Mouse (Mus musculus): ENCODE measurements at regions not wholly inside any gene's neighbourhood (a gene's known extent, or its start where the extent isn't known, plus 50 kb on each side); places are given as distances from the start of the nearest gene placed in this dataset.

GRCm38 (mm10) chrX:21293666-21294065, 118.2 kb upstream of the Gm21876 start:
- no peaks in the 10 kb centered on the region for H3K4me1 ChIP-seq
- no peak overlapping the region for H3K4me3 ChIP-seq
- ATAC-seq (ENCODE audit: insufficient number of reproducible peaks, insufficient read depth, low FRiP score, low TSS enrichment), result no peak
- H3K9me3 ChIP-seq, result no peaks in the 10 kb centered on the region
- WGBS, result 12% methylated on average over 5 of the region's 5 CpGs
- H3K27me3 ChIP-seq, result no peaks in the 10 kb centered on the region
- no peak overlapping the region for H3K4me2 ChIP-seq (replicated peaks)
- no peak overlapping the region for H3K9ac ChIP-seq
- H3K36me3 ChIP-seq, result no peaks in the 10 kb centered on the region
- no peak overlapping the region for H3K27ac ChIP-seq

GRCm38 (mm10) chrX:21295460-21295859, 120.0 kb upstream of the Gm21876 start:
- Histone ChIP-seq H3K4me1 (no peaks in the 10 kb centered on the region), H3K9me3 (no peaks in the 10 kb centered on the region), H3K36me3 (no peaks in the 10 kb centered on the region), H3K27ac (no peak overlapping the region), H3K9ac (no peak overlapping the region), H3K4me2 (replicated peaks) (no peak overlapping the region), H3K4me3 (no peak overlapping the region), H3K27me3 (no peaks in the 10 kb centered on the region)
- 31% methylated on average over 1 of the region's 1 CpGs for WGBS
- ATAC-seq (ENCODE audit: insufficient number of reproducible peaks, insufficient read depth, low FRiP score, low TSS enrichment), result no peak

- H3K4me3 ChIP-seq, result no peak overlapping the region
- no peaks in the 10 kb centered on the region for H3K27me3 ChIP-seq
- no peak for ATAC-seq (ENCODE audit: insufficient number of reproducible peaks, insufficient read depth, low FRiP score, low TSS enrichment)
- H3K4me2 ChIP-seq (replicated peaks), result no peak overlapping the region
- H3K9ac ChIP-seq, result no peak overlapping the region
- no peaks in the 10 kb centered on the region for H3K4me1 ChIP-seq
- no peaks in the 10 kb centered on the region for H3K36me3 ChIP-seq
- H3K27ac ChIP-seq, result no peak overlapping the region
- no peaks in the 10 kb centered on the region for H3K9me3 ChIP-seq
- WGBS, result 67% methylated on average over 6 of the region's 6 CpGs
These were observed 121.9 kb upstream of the Gm21876 start for GRCm38 (mm10) chrX:21297349-21297748.

GRCm38 (mm10) chrX:21334499-21335032, 149.8 kb upstream of the Agtr2 start:
- Histone ChIP-seq H3K9me3 (no peaks in the 10 kb centered on the region), H3K27me3 (no peaks in the 10 kb centered on the region), H3K36me3 (no peaks in the 10 kb centered on the region), H3K4me2 (replicated peaks) (peak overlapping the region; percentile 36), H3K27ac (no peak overlapping the region), H3K4me3 (peak overlapping the region; percentile 33), H3K9ac (no peak overlapping the region), H3K4me1 (no peaks in the 10 kb centered on the region)
- WGBS, result 24% methylated on average over 13 of the region's 13 CpGs
- no peak for ATAC-seq (ENCODE audit: insufficient number of reproducible peaks, insufficient read depth, low FRiP score, low TSS enrichment)

- no peak overlapping the region for H3K4me2 ChIP-seq (replicated peaks)
- no peak for ATAC-seq (ENCODE audit: insufficient number of reproducible peaks, insufficient read depth, low FRiP score, low TSS enrichment)
These were observed 139.9 kb upstream of the Agtr2 start for GRCm38 (mm10) chrX:21344397-21344796.

DNA sequence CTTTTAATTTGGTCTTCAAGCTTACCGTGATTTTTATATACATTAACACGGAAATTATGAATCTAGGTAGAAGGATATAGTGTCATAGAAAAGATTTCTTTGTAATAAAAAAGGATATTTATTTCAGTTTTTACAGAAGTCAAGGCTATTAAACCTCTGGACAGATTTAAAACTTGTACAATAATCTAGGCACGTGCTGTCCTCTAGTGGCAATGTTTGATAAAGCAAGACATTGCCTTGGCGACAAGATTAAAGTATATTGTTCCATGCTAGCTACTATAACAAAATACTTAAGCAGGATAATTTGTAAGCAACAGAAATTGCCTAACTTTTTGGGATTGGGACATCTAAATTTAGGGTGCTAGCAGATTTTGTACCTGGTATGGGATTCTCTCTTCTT, 133.8 kb upstream of the Agtr2 start:
- ATAC-seq (ENCODE audit: insufficient number of reproducible peaks, insufficient read depth, low FRiP score, low TSS enrichment), result no peak
- H3K4me3 ChIP-seq, result no peak overlapping the region
- no peaks in the 10 kb centered on the region for H3K4me1 ChIP-seq
- H3K9ac ChIP-seq, result no peak overlapping the region
- no peaks in the 10 kb centered on the region for H3K9me3 ChIP-seq
- 27% methylated on average over 4 of the region's 4 CpGs for WGBS
- no peak overlapping the region for H3K27ac ChIP-seq
- no peak overlapping the region for H3K4me2 ChIP-seq (replicated peaks)
- no peaks in the 10 kb centered on the region for H3K27me3 ChIP-seq
- no peaks in the 10 kb centered on the region for H3K36me3 ChIP-seq

More at GRCm38 (mm10) chrX:21344397-21344796, 139.9 kb upstream of the Agtr2 start:
- Histone ChIP-seq H3K9ac (no peak overlapping the region), H3K27ac (no peak overlapping the region), H3K4me1 (no peaks in the 10 kb centered on the region), H3K4me3 (no peak overlapping the region), H3K36me3 (no peaks in the 10 kb centered on the region), H3K27me3 (no peaks in the 10 kb centered on the region), H3K9me3 (no peaks in the 10 kb centered on the region)
- WGBS, result 68% methylated on average over 1 of the region's 1 CpGs

DNA sequence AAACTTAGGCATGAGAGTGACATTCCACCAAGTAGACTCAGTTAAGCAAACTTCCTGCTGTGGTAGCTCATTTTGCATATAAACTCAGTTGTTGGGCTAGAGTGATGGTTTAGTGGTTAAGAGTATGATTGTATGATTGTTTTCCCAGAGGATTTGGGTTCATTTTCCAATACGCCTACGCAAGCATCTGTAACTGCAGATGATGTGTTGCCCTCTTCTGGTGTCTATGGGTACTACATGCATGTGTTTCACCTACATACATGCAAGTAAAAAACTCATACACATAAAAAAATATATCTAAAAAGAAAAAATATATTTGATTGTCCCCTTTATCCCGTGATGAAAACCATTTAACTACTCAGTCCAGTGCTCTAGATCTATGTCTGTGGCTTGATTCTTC, 132.0 kb upstream of the Agtr2 start:
- no peak overlapping the region for H3K9ac ChIP-seq
- no peak overlapping the region for H3K4me3 ChIP-seq
- H3K36me3 ChIP-seq, result no peaks in the 10 kb centered on the region
- no peaks in the 10 kb centered on the region for H3K27me3 ChIP-seq
- H3K4me2 ChIP-seq (replicated peaks), result no peak overlapping the region
- H3K4me1 ChIP-seq, result no peaks in the 10 kb centered on the region
- WGBS, result 39% methylated on average over 3 of the region's 3 CpGs
- H3K27ac ChIP-seq, result no peak overlapping the region
- no peaks in the 10 kb centered on the region for H3K9me3 ChIP-seq
- no peak for ATAC-seq (ENCODE audit: insufficient number of reproducible peaks, insufficient read depth, low FRiP score, low TSS enrichment)

- ATAC-seq (ENCODE audit: insufficient number of reproducible peaks, insufficient read depth, low FRiP score, low TSS enrichment), result 0 out of 2 replicates have a peak, but pooled peaks have one; percentile 64
- H3K9ac ChIP-seq, result no peak overlapping the region
- no peak overlapping the region for H3K27ac ChIP-seq
- no peaks in the 10 kb centered on the region for H3K36me3 ChIP-seq
- no peaks in the 10 kb centered on the region for H3K4me1 ChIP-seq
- H3K27me3 ChIP-seq, result no peaks in the 10 kb centered on the region
- H3K9me3 ChIP-seq, result no peaks in the 10 kb centered on the region
- 13% methylated on average over 43 of the region's 43 CpGs for WGBS
- peak overlapping the region; percentile 40 for H3K4me3 ChIP-seq
- H3K4me2 ChIP-seq (replicated peaks), result peak overlapping the region; percentile 67
These were observed 123.3 kb upstream of the Agtr2 start for GRCm38 (mm10) chrX:21360771-21361667.

DNA sequence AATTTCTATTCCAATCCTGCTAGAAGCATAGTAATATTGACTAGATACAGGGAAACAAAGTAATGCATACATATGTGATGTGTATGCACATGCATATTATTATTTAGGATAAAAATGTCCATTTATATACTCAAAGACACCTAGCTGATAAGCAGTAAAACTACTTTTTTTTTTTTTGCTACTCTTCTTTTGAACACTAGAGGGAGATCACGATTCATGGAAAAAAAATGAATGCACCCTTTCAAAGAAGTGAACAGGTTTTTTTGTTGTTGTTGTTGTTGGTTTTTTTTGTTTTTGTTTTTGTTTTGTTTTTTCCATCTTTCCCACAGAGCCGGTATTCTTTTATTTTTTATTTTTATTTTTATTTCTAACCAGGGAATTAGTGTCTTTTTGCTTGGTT, 99.1 kb upstream of the Agtr2 start:
- Histone ChIP-seq H3K9me3 (no peaks in the 10 kb centered on the region), H3K4me2 (replicated peaks) (no peak overlapping the region), H3K36me3 (no peaks in the 10 kb centered on the region), H3K9ac (no peak overlapping the region), H3K4me3 (no peak overlapping the region), H3K4me1 (no peaks in the 10 kb centered on the region), H3K27ac (no peak overlapping the region), H3K27me3 (no peaks in the 10 kb centered on the region)
- ATAC-seq (ENCODE audit: insufficient number of reproducible peaks, insufficient read depth, low FRiP score, low TSS enrichment), result no peak
- WGBS, result 27% methylated on average over 2 of the region's 2 CpGs

GRCm38 (mm10) chrX:21389992-21390391, 94.4 kb upstream of the Agtr2 start:
- ATAC-seq (ENCODE audit: insufficient number of reproducible peaks, insufficient read depth, low FRiP score, low TSS enrichment), result no peak
- 83% methylated on average over 1 of the region's 1 CpGs for WGBS
- no peaks in the 10 kb centered on the region for H3K36me3 ChIP-seq
- no peaks in the 10 kb centered on the region for H3K4me1 ChIP-seq
- H3K27me3 ChIP-seq, result no peaks in the 10 kb centered on the region
- no peak overlapping the region for H3K4me2 ChIP-seq (replicated peaks)
- H3K4me3 ChIP-seq, result no peak overlapping the region
- H3K9ac ChIP-seq, result no peak overlapping the region
- no peak overlapping the region for H3K27ac ChIP-seq
- no peaks in the 10 kb centered on the region for H3K9me3 ChIP-seq

DNA sequence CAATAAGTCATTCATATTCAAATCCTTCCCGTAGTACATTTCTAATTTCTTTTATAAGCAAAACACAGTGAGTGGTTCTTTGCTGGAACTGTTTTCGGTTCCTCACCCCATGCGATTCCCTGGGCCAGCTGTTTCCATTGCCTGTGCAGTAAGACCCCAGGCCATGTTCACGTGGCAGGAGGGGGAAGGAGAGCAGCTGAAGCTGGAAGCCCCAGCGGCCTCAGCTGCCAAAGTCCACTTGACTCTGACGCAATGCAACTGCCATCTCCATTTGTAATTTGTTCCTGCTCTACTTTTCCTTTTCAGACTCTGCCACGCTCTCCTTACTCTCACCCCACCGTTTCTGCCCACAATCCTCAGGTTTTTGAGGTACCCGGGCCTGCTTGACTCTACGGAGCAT, 91.1 kb upstream of the Agtr2 start:
- H3K27me3 ChIP-seq, result no peaks in the 10 kb centered on the region
- H3K9ac ChIP-seq, result no peak overlapping the region
- H3K4me3 ChIP-seq, result no peak overlapping the region
- H3K9me3 ChIP-seq, result no peaks in the 10 kb centered on the region
- H3K4me2 ChIP-seq (replicated peaks), result no peak overlapping the region
- ATAC-seq (ENCODE audit: insufficient number of reproducible peaks, insufficient read depth, low FRiP score, low TSS enrichment), result no peak
- no peaks in the 10 kb centered on the region for H3K36me3 ChIP-seq
- H3K4me1 ChIP-seq, result no peaks in the 10 kb centered on the region
- WGBS, result 68% methylated on average over 10 of the region's 10 CpGs
- no peak overlapping the region for H3K27ac ChIP-seq

DNA sequence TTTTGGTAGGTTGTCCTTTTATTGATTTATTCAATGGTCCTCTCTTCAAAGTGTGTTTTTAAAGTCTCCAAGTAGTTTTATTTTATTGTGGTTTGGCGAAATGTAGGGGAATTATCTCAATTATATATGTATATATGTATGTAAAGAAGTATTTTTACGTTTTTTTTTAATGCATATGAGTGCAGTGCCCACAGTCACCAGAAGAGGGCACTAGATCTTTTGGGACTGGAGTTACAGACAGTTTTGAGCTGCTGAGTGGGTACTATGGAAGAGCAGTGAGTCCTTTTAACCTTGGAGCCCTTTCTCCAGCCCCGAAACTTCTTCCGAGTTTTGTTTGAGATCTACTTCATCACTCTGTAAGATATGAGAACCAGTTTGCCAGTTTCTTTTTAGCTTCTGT, 59.5 kb upstream of the Agtr2 start:
- H3K4me2 ChIP-seq (replicated peaks), result no peak overlapping the region
- no peak overlapping the region for H3K4me3 ChIP-seq
- ATAC-seq (ENCODE audit: insufficient number of reproducible peaks, insufficient read depth, low FRiP score, low TSS enrichment), result no peak
- H3K4me1 ChIP-seq, result no peaks in the 10 kb centered on the region
- H3K9me3 ChIP-seq, result no peaks in the 10 kb centered on the region
- H3K36me3 ChIP-seq, result no peaks in the 10 kb centered on the region
- H3K27ac ChIP-seq, result no peak overlapping the region
- 55% methylated on average over 4 of the region's 4 CpGs for WGBS
- H3K9ac ChIP-seq, result no peak overlapping the region
- no peaks in the 10 kb centered on the region for H3K27me3 ChIP-seq
